Mouse (Mus musculus) embryonic facial prominence, embryonic 11.5 days (tissue): ENCODE measurements around the gene Pigv. TPM values are rescaled to one million over a fixed set of nuclear protein-coding genes. Genes with fewer than 3 reads are reported as not detected.

Source experiments
- ATAC-seq: fragments of 200-750 bp; cut with Nextera tagmentation; replicated peaks from 2 replicates; pipeline ENCODE4 v1.8.0; 2017; ENCODE audit warnings: low read depth; ENCODE audit not compliant: insufficient number of reproducible peaks, low FRiP score, low TSS enrichment
- DNase-seq: peaks from one replicate; pipeline ENCODE4 v3.0.0-alpha.2; 2015; ENCODE audit warnings: low spot score
- H3K27ac ChIP-seq: fragments of 300-500 bp; sonication (generic); replicated peaks from 2 replicates; pipeline ENCODE4 v1.5.1; 2014; ENCODE audit warnings: mild to moderate bottlenecking, low read depth, low read length, control low read depth
- H3K27me3 ChIP-seq: fragments of 300-500 bp; sonication (generic); 2 replicates; pipeline ENCODE4 v1.6.1; 2014; ENCODE audit warnings: mild to moderate bottlenecking, low read length, moderate library complexity, mixed read lengths; ENCODE audit not compliant: control insufficient read depth, insufficient read depth
- H3K36me3 ChIP-seq: fragments of 300-500 bp; sonication (generic); replicated peaks from 2 replicates; pipeline ENCODE4 v1.6.1; 2014; ENCODE audit warnings: low read depth, mild to moderate bottlenecking, low read length, moderate library complexity, mixed read lengths; ENCODE audit not compliant: control insufficient read depth, insufficient read depth
- H3K4me1 ChIP-seq: fragments of 300-500 bp; sonication (generic); 2 replicates; pipeline ENCODE4 v1.6.1; 2014; ENCODE audit warnings: low read length, mixed read lengths; ENCODE audit not compliant: control insufficient read depth, insufficient read depth
- H3K4me2 ChIP-seq: fragments of 300-500 bp; sonication (generic); 2 replicates; pipeline ENCODE4 v1.6.1; 2014; ENCODE audit warnings: low read depth, mild to moderate bottlenecking, control low read depth, low read length, moderate library complexity
- H3K4me3 ChIP-seq: fragments of 300-500 bp; sonication (generic); 2 replicates; pipeline ENCODE4 v1.5.1; 2014; ENCODE audit warnings: low read depth, low read length, control low read depth
- H3K9ac ChIP-seq: fragments of 300-500 bp; sonication (generic); replicated peaks from 2 replicates; pipeline ENCODE4 v1.6.1; 2014; ENCODE audit warnings: mild to moderate bottlenecking, control low read depth, low read length
- H3K9me3 ChIP-seq: fragments of 300-500 bp; sonication (generic); replicated peaks from 2 replicates; pipeline ENCODE4 v1.6.1; 2016; ENCODE audit warnings: mild to moderate bottlenecking, low read length, inconsistent platforms, mixed read lengths; ENCODE audit not compliant: control insufficient read depth
- WGBS: fragments of 180-500 bp; shearing (Covaris S2); extraction: QIAGEN DNeasy Blood & Tissue Kit; methylation state at CpG from one replicate; pipeline ENCODE4 v1.1.7; 2014; 5-methylcytosine and 5-hydroxymethylcytosine counted together
- polyA plus RNA-seq: library from polyadenylated mRNA; unstranded; fragments of >200 nt; fragmentation: Nextera tagmentation; extraction: Ambion mirVana; gene quantifications from 2 replicates; pipeline ENCODE4 v1.2.1, GENCODE M21; 2014

The Pigv gene
- polyA plus RNA-seq, 1 experiment from 2014 or later: 9.9 TPM

DNA sequence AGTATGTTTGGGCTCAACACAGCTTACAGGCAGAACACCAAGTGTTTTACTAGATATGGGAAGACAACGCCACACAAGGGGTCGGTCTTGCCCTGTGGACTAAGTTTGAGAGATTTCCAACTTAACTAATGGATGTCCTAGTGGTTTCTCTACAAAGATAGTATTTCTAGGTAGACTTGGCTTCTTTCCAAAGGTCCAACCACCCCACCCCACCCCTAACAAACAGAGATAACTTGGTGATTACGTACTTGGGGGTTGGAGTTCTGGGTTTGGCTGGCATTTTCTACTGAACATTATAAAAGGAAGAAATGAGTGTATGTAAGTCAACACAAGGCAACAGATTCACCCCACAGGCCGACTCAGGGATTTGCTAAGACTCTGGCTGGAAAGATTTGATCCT lies 32.6 kb upstream of the Pigv start:
- Histone ChIP-seq H3K27ac (no peak overlapping the region), H3K36me3 (no peaks in the 10 kb centered on the region; the same call in 1 of the 2 replicates), H3K9me3 (no peaks in the 10 kb centered on the region), H3K27me3 (no peaks in the 10 kb centered on the region), H3K4me2 (no peak overlapping the region), H3K9ac (no peak overlapping the region), H3K4me1 (no peaks in the 10 kb centered on the region; the same call in 1 of the 2 replicates), H3K4me3 (no peak overlapping the region)
- DNase-seq (no peak), ATAC-seq (no peak)
- 93% methylated on average over 4 of the region's 4 CpGs for WGBS

DNA sequence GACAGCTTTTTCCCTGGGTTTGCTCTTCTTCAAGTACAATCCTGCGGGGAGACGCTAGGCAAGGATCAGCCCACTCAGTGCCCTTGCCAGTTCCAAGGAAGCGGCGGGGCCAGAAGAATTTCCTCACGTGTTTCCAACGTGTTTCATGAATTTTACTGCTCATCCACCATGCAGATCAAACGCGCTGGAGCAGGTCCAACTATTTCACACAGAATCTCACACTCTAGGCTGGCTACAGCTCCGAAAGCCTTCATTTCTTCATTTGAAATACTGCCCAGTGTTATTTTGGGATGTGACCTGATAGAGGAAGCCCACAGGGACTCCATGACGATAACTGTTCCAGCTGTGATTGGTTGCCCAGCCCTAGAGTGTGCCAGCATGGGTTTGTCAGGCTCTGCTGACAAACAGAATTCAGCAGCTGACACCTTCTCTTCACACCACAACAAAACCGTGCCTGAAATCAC lies 28.5 kb upstream of the Pigv start:
- H3K36me3 ChIP-seq: peaks cover 2% of the 10 kb centered on the region
- no peaks in the 10 kb centered on the region for H3K9me3 ChIP-seq
- 91% methylated on average over 11 of the region's 11 CpGs for WGBS
- ATAC-seq (no peak), DNase-seq (no peak)
- no peak overlapping the region for H3K4me2 ChIP-seq
- H3K4me1 ChIP-seq: no peaks in the 10 kb centered on the region
- H3K9ac ChIP-seq: no peak overlapping the region
- H3K4me3 ChIP-seq: no peak overlapping the region
- H3K27me3 ChIP-seq: no peaks in the 10 kb centered on the region
- H3K27ac ChIP-seq: no peak overlapping the region

DNA sequence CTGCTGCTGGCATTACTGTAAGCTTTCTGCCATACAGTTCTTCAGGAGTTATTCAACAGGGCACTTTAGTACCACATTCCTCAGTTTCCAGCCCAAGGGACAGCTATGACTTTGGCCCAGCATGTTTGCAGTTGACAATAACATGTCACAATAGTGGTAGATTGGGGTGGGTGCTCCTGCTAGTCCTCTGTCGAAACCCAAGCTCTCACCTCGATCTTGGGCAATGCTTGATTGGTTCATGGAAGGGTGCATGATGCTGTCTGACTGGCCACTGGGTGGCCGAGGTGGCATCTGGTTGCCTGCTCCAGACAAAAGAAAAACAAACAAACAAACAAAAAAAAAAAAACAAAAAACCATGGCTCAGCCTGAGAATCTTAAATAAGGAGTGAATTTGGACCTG lies 22.9 kb upstream of the Pigv start:
- no peak for ATAC-seq
- peaks cover 26% of the 10 kb centered on the region for H3K36me3 ChIP-seq
- no peak overlapping the region for H3K4me3 ChIP-seq

GRCm38 (mm10) chr4:133690252-133690651 lies 17.8 kb upstream of the Pigv start:
- 43% methylated on average over 5 of the region's 5 CpGs for WGBS

More for the DNA sequence above, 22.9 kb upstream of the Pigv start:
- Histone ChIP-seq H3K27me3 (no peaks in the 10 kb centered on the region), H3K9me3 (no peaks in the 10 kb centered on the region), H3K9ac (no peak overlapping the region), H3K27ac (no peak overlapping the region), H3K4me1 (no peaks in the 10 kb centered on the region), H3K4me2 (no peak overlapping the region)
- 91% methylated on average over 3 of the region's 3 CpGs for WGBS
- DNase-seq: no peak

DNA sequence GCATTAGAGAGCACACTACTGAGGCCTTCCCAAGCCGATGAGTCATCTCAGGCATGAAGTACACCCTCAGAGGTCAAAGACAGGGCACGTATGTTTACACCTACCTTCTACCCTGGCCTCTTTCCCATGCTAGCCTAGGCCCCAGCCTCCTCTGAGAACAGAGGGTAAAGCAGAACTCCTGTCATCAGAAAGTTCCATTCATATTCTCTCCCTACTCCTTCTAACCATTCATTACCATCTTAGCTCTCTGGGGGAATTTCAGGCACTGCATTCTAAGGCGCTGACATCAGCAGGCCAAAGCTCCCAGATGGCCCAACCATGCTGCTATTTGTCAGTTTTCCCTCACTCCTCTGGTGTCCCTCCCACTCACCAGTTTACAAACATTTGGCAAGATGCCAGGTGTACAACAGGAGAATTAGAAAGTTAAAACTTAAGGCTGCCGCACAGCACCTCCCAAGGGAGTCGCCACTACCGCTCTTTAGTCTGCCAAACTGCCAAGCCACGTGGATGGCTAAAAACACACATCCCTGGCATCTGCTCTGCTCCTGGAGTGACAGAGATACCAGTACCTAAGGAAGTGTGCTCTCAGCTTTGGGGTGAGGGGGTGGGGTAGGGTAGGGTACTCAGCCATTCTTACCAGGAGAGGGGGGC lies 16.1 kb upstream of the Pigv start:
- no peak overlapping the region for H3K4me2 ChIP-seq
- H3K36me3 ChIP-seq: peaks cover 63% of the 10 kb centered on the region
- no peaks in the 10 kb centered on the region for H3K9me3 ChIP-seq
- H3K27ac ChIP-seq: no peak overlapping the region
- H3K4me1 ChIP-seq: no peaks in the 10 kb centered on the region
- no peaks in the 10 kb centered on the region; the same call in 1 of the 2 replicates for H3K27me3 ChIP-seq
- no peak for ATAC-seq
- H3K9ac ChIP-seq: no peak overlapping the region
- no peak for DNase-seq
- 81% methylated on average over 7 of the region's 7 CpGs for WGBS
- no peak overlapping the region for H3K4me3 ChIP-seq

More at GRCm38 (mm10) chr4:133690252-133690651, 17.8 kb upstream of the Pigv start:
- no peaks in the 10 kb centered on the region for H3K4me1 ChIP-seq
- H3K27me3 ChIP-seq: no peaks in the 10 kb centered on the region
- no peaks in the 10 kb centered on the region for H3K9me3 ChIP-seq
- DNase-seq: no peak
- H3K9ac ChIP-seq: no peak overlapping the region
- H3K4me3 ChIP-seq: no peak overlapping the region
- H3K27ac ChIP-seq: no peak overlapping the region
- H3K36me3 ChIP-seq: peaks cover 55% of the 10 kb centered on the region
- ATAC-seq: no peak
- no peak overlapping the region for H3K4me2 ChIP-seq

DNA sequence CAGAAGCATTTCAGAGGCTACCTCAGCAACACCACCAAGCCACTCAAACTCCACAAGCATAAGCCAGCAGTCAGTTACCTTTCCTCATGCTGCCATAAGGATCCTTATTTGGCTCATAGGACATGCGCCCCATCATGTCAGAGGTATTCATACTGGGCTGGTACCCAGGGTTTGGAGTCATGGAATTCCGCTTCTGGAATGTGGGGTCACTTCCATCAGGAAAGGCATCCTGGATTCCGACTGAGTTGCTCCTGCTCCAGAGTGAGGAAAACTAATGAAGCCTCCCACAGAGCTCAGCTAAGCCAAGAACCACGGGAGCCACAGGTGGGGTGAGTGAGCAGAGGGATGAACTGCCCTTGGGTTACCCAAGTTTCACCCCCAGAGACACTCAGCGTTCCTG lies 14.7 kb upstream of the Pigv start:
- no peak for DNase-seq
- no peaks in the 10 kb centered on the region; the same call in 1 of the 2 replicates for H3K27me3 ChIP-seq
- no peak overlapping the region for H3K4me3 ChIP-seq
- H3K9me3 ChIP-seq: no peaks in the 10 kb centered on the region
- no peak for ATAC-seq
- H3K4me1 ChIP-seq: no peaks in the 10 kb centered on the region
- H3K36me3 ChIP-seq: peaks cover 56% of the 10 kb centered on the region
- no peak overlapping the region for H3K27ac ChIP-seq
- WGBS: 88% methylated on average over 5 of the region's 5 CpGs
- no peak overlapping the region for H3K9ac ChIP-seq
- H3K4me2 ChIP-seq: no peak overlapping the region

- Histone ChIP-seq H3K36me3 (peaks cover 51% of the 10 kb centered on the region), H3K27me3 (no peaks in the 10 kb centered on the region; the same call in 1 of the 2 replicates), H3K27ac (no peak overlapping the region), H3K4me3 (no peak overlapping the region), H3K4me2 (no peak overlapping the region), H3K9ac (no peak overlapping the region), H3K9me3 (no peaks in the 10 kb centered on the region), H3K4me1 (no peaks in the 10 kb centered on the region)
- WGBS: 88% methylated on average over 11 of the region's 11 CpGs
- ATAC-seq (no peak), DNase-seq (no peak)
These were observed 14.1 kb upstream of the Pigv start for GRCm38 (mm10) chr4:133686512-133686911.

GRCm38 (mm10) chr4:133680206-133680786 lies 7.8 kb upstream of the Pigv start:
- WGBS: 89% methylated on average over 14 of the region's 14 CpGs
- Histone ChIP-seq H3K4me3 (no peak overlapping the region), H3K4me1 (no peaks in the 10 kb centered on the region), H3K4me2 (no peak overlapping the region), H3K27ac (no peak overlapping the region), H3K36me3 (peaks cover 31% of the 10 kb centered on the region), H3K27me3 (no peaks in the 10 kb centered on the region; the same call in 1 of the 2 replicates), H3K9me3 (no peaks in the 10 kb centered on the region), H3K9ac (no peak overlapping the region)
- DNase-seq: no peak
- ATAC-seq: no peak
